Mouse (Mus musculus): ENCODE results near the gene Trim7.
"Not testable (repeated sequence)": the region's sequence is repeated elsewhere in the genome, so short reads cannot be mapped to it uniquely, and the experiment has no call there.

Trim7 gene

DNA sequence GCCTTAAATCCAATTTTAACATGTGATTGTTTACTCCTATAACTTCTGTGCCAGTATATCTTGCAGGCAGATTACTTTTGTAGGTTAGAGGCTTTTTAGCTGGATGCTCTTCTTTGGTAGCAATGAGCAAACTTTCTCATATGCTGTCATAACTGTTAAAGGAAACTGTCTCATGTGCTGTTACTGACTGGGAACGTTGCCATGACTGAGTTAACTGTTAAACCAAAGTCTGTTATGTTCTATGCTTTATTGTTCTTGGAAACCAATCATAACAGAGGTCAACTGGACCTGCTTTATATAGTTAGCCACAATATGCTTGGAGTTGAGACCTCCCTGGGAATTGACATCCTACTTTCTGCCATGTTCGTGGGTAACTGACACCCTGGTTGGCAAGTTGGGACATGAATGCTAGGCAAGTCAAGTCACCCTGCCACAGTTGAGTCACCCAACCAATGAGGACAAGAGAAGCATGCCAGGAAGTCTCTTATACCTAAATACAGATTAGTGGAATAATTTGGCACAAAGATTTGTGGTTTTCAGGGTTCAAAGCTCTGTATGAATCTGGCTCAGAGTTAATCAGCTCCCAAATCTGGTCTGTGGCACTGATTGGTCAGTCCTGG, 73.0 kb downstream of the Trim7 start:
- DNase-seq (ENCODE audit: low spot score in 2 of 2): no peak

DNA sequence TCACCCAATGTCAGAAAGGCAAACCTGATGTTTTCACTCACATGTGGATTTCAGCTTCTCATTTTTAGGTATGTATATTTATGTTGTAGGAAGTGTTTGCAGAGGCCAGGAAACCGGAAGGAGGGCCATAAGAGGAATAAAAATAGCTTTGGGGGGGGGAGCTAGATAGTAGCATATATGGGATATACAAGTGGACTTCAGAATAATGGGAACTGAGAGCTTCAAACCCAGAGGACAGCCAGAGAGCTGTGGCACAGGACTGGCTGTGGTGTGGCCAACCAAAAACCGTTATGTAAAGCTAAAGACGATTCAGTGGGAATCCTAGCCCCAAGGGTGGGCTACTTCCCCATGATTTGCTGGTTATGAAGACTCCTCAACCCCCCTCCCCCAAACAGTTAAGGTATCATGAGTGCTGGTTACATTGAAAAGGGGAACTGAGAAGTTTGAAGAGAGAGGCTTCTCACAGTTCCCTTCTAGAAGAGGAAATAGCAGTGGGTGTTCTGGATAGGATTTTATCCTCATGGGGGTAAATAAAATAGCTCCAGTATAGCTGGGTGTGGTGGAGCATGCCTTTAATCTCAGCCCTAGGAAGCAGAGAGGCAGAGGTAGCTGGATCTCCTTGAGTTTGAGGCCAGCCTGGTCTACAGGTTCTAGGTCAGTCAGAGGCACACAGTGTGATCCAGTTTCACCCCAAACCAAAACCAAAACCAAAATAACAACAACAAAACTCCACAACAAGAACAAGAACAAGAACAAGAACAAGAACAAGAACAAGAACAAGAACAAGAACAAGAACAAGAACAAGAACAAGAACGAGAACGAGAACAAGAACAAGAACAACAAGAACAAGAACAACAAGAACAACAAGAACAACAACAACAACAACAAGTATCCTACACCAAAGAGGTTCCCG, 75.0 kb downstream of the Trim7 start:
- not testable (repeated sequence) for DNase-seq (ENCODE audit: low spot score in 2 of 2)

DNA sequence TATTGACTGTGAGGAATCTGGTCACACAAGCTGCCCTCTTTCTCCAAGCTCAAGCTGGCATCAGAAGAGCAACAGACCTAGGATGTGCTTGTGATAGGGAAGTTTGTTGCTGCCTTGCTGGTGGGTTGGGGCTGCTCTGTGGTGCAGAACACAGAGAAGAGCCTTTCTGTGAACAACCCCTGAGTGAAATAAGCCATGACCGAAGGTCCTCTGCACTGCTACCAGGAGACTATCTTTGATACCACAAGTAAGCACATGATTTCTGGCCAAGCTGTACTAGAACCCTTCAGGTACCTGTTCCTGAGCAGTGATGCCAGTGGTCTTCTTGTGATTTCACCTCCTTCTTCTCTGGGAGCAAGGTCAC, 75.6 kb downstream of the Trim7 start:
- not testable (repeated sequence) for DNase-seq (ENCODE audit: low spot score in 2 of 2)

Data from urinary bladder, postnatal 36 days (tissue).